Mouse (Mus musculus) CH12.LX (cell line): ENCODE measurements at regions not wholly inside any gene's neighbourhood (a gene's known extent, or its start where the extent isn't known, plus 50 kb on each side); places are given as distances from the start of the nearest gene placed in this dataset.

Source experiments
- DNase-seq: peaks from one replicate; pipeline ENCODE4 v3.0.0-alpha.2; 2013; ENCODE audit errors: extremely low read depth
- H3K27ac ChIP-seq: 2 replicates; pipeline ENCODE4 v1.5.1; 2012; ENCODE audit warnings: low read depth, mild to moderate bottlenecking, control low read depth, moderate library complexity; ENCODE audit not compliant: insufficient read depth
- H3K27me3 ChIP-seq: replicated peaks from 2 replicates; pipeline ENCODE3; 2012; ENCODE audit warnings: inconsistent platforms
- H3K36me3 ChIP-seq, 2 experiments: replicated peaks in 1 of 2; 2 replicates each; pipeline versions ENCODE3 to v1.6.1; 2012; ENCODE audit warnings: inconsistent platforms in 1 of 2, low read length in 1 of 2, mild to moderate bottlenecking in 1 of 2, mixed read lengths in 1 of 2, moderate library complexity in 1 of 2; ENCODE audit not compliant: control insufficient read depth in 1 of 2, insufficient read depth in 1 of 2
- H3K4me1 ChIP-seq, 2 experiments: 2 replicates each; pipeline ENCODE4 v1.6.1; 2012; ENCODE audit warnings: inconsistent platforms in 1 of 2, moderate library complexity in 1 of 2; ENCODE audit not compliant: insufficient read depth in 2 of 2, control insufficient read depth in 1 of 2
- H3K4me2 ChIP-seq: 2 replicates; pipeline ENCODE4 v1.6.1; 2012; ENCODE audit warnings: low read depth, mild to moderate bottlenecking, control low read depth; ENCODE audit not compliant: poor library complexity, insufficient read depth, severe bottlenecking
- H3K4me3 ChIP-seq, 3 experiments: fragments of 150-350 bp in 1 of 3; sonication (generic) in 1 of 3; replicated peaks in 1 of 3; 2 replicates each; pipeline versions ENCODE3 to v1.5.1; 2011 to 2012; ENCODE audit warnings: low read depth in 2 of 3, low read length in 2 of 3, mild to moderate bottlenecking in 2 of 3, moderate library complexity in 2 of 3, control low read depth in 1 of 3, improper control_type of control experiment in 1 of 3, inconsistent platforms in 1 of 3, mixed read lengths in 1 of 3; ENCODE audit not compliant: poor library complexity in 1 of 3
- H3K79me2 ChIP-seq: replicated peaks from 2 replicates; pipeline ENCODE4 v1.6.1; 2012; ENCODE audit warnings: mild to moderate bottlenecking, moderate library complexity; ENCODE audit not compliant: control insufficient read depth, poor library complexity, insufficient read depth, severe bottlenecking; ENCODE audit errors: extremely low read depth
- H3K9ac ChIP-seq: 2 replicates; pipeline ENCODE4 v1.6.1; 2012; ENCODE audit warnings: low read depth, mild to moderate bottlenecking, control low read depth, moderate library complexity; ENCODE audit not compliant: insufficient read depth
- H3K9me3 ChIP-seq: replicated peaks from 2 replicates; pipeline ENCODE3; 2012; ENCODE audit warnings: low read length, inconsistent platforms, mixed read lengths
- BHLHE40 ChIP-seq: IDR thresholded peaks from 2 replicates; pipeline ENCODE4 v1.6.1; 2011; ENCODE audit warnings: mild to moderate bottlenecking, low read depth, low read length, improper control_type of control experiment
- CHD1 ChIP-seq: IDR thresholded peaks from 2 replicates; pipeline ENCODE4 v1.6.1; 2012; ENCODE audit warnings: low read depth, low read length, improper control_type of control experiment, inconsistent platforms
- CHD2 ChIP-seq: IDR thresholded peaks from 2 replicates; pipeline ENCODE4 v1.6.1; 2011; ENCODE audit warnings: low read length, improper control_type of control experiment
- CTCF ChIP-seq, 2 experiments: IDR thresholded peaks in 1 of 2; conservative IDR thresholded peaks in 1 of 2; 2 replicates each; pipeline ENCODE4 v1.5.1; 2011 to 2012; ENCODE audit warnings: low read depth in 2 of 2, low read length in 2 of 2, improper control_type of control experiment in 1 of 2, inconsistent platforms in 1 of 2, mild to moderate bottlenecking in 1 of 2, moderate library complexity in 1 of 2
- E2F4 ChIP-seq: IDR thresholded peaks from 2 replicates; pipeline ENCODE4 v1.6.1; 2011; ENCODE audit warnings: low read depth, low read length, improper control_type of control experiment; ENCODE audit not compliant: insufficient replicate concordance
- ELF1 ChIP-seq: IDR thresholded peaks from 2 replicates; pipeline ENCODE4 v1.6.1; 2014; ENCODE audit warnings: low read depth, mild to moderate bottlenecking, inconsistent platforms, low read length, improper control_type of control experiment
- ETS1 ChIP-seq: conservative IDR thresholded peaks from 2 replicates; pipeline ENCODE4 v1.6.1; 2012; ENCODE audit warnings: low read depth, mild to moderate bottlenecking, inconsistent platforms, low read length, improper control_type of control experiment, moderate library complexity
- HCFC1 ChIP-seq: IDR thresholded peaks from 2 replicates; pipeline ENCODE4 v1.6.1; 2012; ENCODE audit warnings: low read depth, mild to moderate bottlenecking, inconsistent platforms, low read length, improper control_type of control experiment
- JUND ChIP-seq: conservative IDR thresholded peaks from 2 replicates; pipeline ENCODE4 v1.6.1; 2011; ENCODE audit warnings: low read depth, low read length, improper control_type of control experiment
- KAT2A ChIP-seq: IDR thresholded peaks from 2 replicates; pipeline ENCODE4 v1.6.1; 2012; ENCODE audit warnings: low read length, improper control_type of control experiment, inconsistent platforms; ENCODE audit not compliant: insufficient replicate concordance
- MAX ChIP-seq: IDR thresholded peaks from 2 replicates; pipeline ENCODE4 v1.6.1; 2011; ENCODE audit warnings: low read length, improper control_type of control experiment
- MYC ChIP-seq: IDR thresholded peaks from 2 replicates; pipeline ENCODE4 v1.6.1; 2011; ENCODE audit warnings: low read depth, mild to moderate bottlenecking, improper control_type of control experiment, low read length
- NELFE ChIP-seq: IDR thresholded peaks from 2 replicates; pipeline ENCODE4 v1.6.1; 2011; ENCODE audit warnings: low read depth, low read length, improper control_type of control experiment
- NRF1 ChIP-seq: IDR thresholded peaks from 2 replicates; pipeline ENCODE4 v1.6.1; 2014; ENCODE audit warnings: low read depth, mild to moderate bottlenecking, inconsistent platforms, low read length, improper control_type of control experiment, moderate library complexity
- POLR2AphosphoS2 ChIP-seq: IDR thresholded peaks from 2 replicates; pipeline ENCODE4 v1.6.1; 2011; ENCODE audit warnings: low read depth, low read length, improper control_type of control experiment
- RAD21 ChIP-seq: IDR thresholded peaks from 2 replicates; pipeline ENCODE4 v1.6.1; 2011; ENCODE audit warnings: low read depth, mild to moderate bottlenecking, low read length, improper control_type of control experiment, moderate library complexity
- SMC3 ChIP-seq: IDR thresholded peaks from 2 replicates; pipeline ENCODE4 v1.6.1; 2011; ENCODE audit warnings: low read depth, low read length, improper control_type of control experiment
- TBP ChIP-seq: conservative IDR thresholded peaks from 2 replicates; pipeline ENCODE4 v1.6.1; 2011; ENCODE audit warnings: low read depth, low read length, improper control_type of control experiment
- UBTF ChIP-seq: IDR thresholded peaks from 2 replicates; pipeline ENCODE4 v1.6.1; 2012; ENCODE audit warnings: low read depth, mild to moderate bottlenecking, inconsistent platforms, low read length, improper control_type of control experiment, moderate library complexity
- dilution Hi-C: fragments of 300-500 bp; cut with MboI; formaldehyde crosslinking; loops from 2 replicates; pipeline ENCODE4 v1.14.3; 2020; ENCODE audit warnings: low sequenced_read_pairs; ENCODE audit not compliant: extremely low pct_unique_long_range_greater_than_20kb, extremely low pct_ligation_motif_present
- in situ Hi-C: fragments of 300-500 bp; cut with MboI; formaldehyde crosslinking; loops from 3 replicates; pipeline ENCODE4 v1.14.3; 2019; ENCODE audit warnings: low sequenced_read_pairs, low pct_ligation_motif_present, low pct_unique_long_range_greater_than_20kb, mixed read lengths

DNA sequence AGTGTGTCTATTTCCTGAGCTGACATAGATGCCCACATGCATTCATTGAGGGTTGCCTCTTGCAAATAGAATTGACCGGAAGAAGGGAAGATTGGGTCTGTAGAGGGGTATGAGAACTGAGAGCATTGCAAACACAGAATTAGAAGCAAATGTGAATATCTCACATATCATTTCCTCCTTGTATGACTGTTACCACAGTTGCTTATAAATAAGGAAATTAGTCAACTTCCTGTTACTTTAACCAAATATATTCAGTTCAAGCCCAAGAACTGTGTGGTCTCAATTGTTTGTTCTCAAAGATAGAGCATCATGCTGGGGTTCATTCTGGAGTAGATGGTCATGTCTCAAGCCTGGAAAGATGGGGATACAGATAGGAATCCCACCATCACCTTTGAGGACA lies 535.6 kb downstream of the Gja1 start:
- H3K4me1 ChIP-seq, result no peaks in the 10 kb centered on the region
- H3K4me3 ChIP-seq, result no peak overlapping the region
- no peaks in the 10 kb centered on the region for H3K36me3 ChIP-seq
- H3K9ac ChIP-seq, result no peak overlapping the region
- dilution Hi-C loops, result no loop called here
- H3K9me3 ChIP-seq, result no peaks in the 10 kb centered on the region
- in situ Hi-C loops, result no loop called here
- no peak overlapping the region for H3K4me2 ChIP-seq
- DNase-seq, result no peak
- H3K27ac ChIP-seq, result no peak overlapping the region
- TF ChIP-seq JUND (no peak), TBP (no peak), CHD2 (no peak), UBTF (no peak), RAD21 (no peak), HCFC1 (no peak), ETS1 (no peak), BHLHE40 (no peak), E2F4 (no peak), NRF1 (no peak), CTCF (conservative IDR thresholded peaks at IDR 0.05 in 1 of 2, IDR thresholded peaks at IDR 0.05 in 1 of 2; ENCODE audit: low read depth in 2 of 2, low read length in 2 of 2) (no peak), SMC3 (no peak), CHD1 (no peak), NELFE (no peak), MAX (no peak), KAT2A (no peak)
- no peaks in the 10 kb centered on the region for H3K79me2 ChIP-seq
- no peaks in the 10 kb centered on the region for H3K27me3 ChIP-seq

DNA sequence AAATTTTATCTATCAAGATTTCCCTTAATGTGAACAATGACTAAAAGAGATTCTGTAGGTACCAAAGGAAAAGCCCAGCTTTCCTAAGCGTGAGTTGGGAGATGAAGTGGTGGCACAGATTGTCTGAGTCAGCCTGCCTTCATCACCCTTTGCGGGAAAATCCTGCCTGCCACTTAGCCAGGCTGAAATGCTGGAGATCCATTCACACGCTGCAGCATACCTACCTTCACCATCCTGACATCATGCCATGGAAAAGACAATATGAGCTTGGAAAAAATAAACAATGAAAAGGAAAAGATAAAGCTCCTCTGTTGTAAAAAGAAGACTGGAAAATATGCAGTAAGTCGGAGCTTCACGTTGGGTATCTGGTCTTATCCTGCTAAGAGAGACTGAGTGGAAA lies 537.0 kb downstream of the Gja1 start:
- H3K36me3 ChIP-seq, result no peaks in the 10 kb centered on the region
- in situ Hi-C loops, result no loop called here

More for the DNA sequence above, 537.0 kb downstream of the Gja1 start:
- no peak for TF ChIP-seq UBTF
- no peak for TF ChIP-seq MYC
- TF ChIP-seq CHD1, result no peak
- no peak for TF ChIP-seq ELF1
- TF ChIP-seq POLR2AphosphoS2, result no peak
- Histone ChIP-seq H3K4me3 (no peak overlapping the region), H3K9me3 (no peaks in the 10 kb centered on the region), H3K27me3 (no peaks in the 10 kb centered on the region), H3K4me1 (no peaks in the 10 kb centered on the region), H3K27ac (no peak overlapping the region), H3K9ac (no peak overlapping the region), H3K79me2 (no peaks in the 10 kb centered on the region), H3K4me2 (no peak overlapping the region)
- no peak for DNase-seq
- dilution Hi-C loops, result no loop called here
